Mouse (Mus musculus): ENCODE measurements at regions not wholly inside any gene's neighbourhood (a gene's known extent, or its start where the extent isn't known, plus 50 kb on each side); places are given as distances from the start of the nearest gene placed in this dataset.

DNA sequence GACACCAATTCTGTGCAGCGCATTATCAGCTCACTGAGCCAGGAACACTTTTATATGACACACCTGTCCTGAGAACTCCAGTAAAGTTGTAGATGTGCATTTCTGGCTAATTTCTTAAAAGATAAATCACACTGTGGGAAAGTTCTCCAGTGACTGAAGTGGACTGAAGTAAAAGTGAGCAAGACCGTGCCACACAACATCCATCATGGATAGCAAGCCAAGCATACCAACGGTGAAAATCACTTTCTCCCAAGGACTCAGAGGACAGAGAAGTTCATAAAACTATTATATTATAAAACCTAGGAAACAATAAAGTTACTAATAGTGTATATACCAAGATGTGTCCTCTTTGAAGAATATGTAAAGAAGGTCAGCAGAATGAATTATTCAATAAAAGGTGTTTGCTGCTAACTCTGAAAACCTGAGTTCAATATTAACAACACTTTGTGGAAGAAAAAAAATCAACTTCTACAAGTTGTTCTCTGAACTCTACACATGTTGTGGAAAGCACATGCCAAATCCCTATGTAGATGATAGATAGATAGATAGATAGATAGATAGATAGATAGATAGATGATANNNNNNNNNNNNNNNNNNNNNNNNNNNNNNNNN lies 298.2 kb upstream of the Igbp1b start:
- Histone ChIP-seq H3K4me2 (ENCODE audit: low read length) (no peak overlapping the region), H3K9me3 (replicated peaks; ENCODE audit: low read length) (no peaks in the 10 kb centered on the region), H3K4me1 (replicated peaks; ENCODE audit: insufficient read depth, low read length) (no peaks in the 10 kb centered on the region), H3K27ac (no peak overlapping the region), H3K27me3 (ENCODE audit: insufficient read depth, low read length) (no peaks in the 10 kb centered on the region), H3K36me3 (ENCODE audit: insufficient read depth, low read length) (no peaks in the 10 kb centered on the region), H3K4me3 (replicated peaks; ENCODE audit: low read depth, low read length) (no peak overlapping the region), H3K9ac (ENCODE audit: low read depth, low read length) (no peak overlapping the region)
- WGBS: 87% methylated on average over 3 of the region's 3 CpGs
- DNase-seq (ENCODE audit: low spot score) (no peak), ATAC-seq (replicated peaks; ENCODE audit: low FRiP score, low read depth) (no peak)
- no peak for TF ChIP-seq CTCF (IDR thresholded peaks at IDR 0.05; ENCODE audit: low read depth)

DNA sequence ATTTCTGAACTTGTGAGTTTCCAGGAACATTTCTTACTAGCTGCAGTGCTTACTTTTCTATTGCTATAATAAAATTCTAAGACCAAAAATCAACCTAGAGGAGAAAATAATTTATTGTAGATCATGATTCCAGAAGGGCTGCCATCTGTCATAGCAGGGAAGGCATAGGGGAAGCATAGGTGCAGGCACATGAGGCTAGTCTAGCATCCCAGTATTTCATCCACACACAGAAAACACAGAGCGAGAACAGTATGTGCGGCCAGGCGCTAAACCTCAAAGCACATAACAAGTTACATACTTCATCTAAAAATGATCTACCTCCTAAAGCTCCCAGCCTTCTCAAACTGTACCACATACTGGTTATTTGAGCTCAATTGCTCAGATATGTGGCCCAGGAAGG lies 292.5 kb upstream of the Igbp1b start:
- no peaks in the 10 kb centered on the region for H3K36me3 ChIP-seq (ENCODE audit: insufficient read depth, low read length)
- H3K9ac ChIP-seq (ENCODE audit: low read depth, low read length): no peak overlapping the region
- H3K9me3 ChIP-seq (replicated peaks; ENCODE audit: low read length): no peaks in the 10 kb centered on the region
- no peaks in the 10 kb centered on the region for H3K4me1 ChIP-seq (replicated peaks; ENCODE audit: insufficient read depth, low read length)
- no peak overlapping the region for H3K4me3 ChIP-seq (replicated peaks; ENCODE audit: low read depth, low read length)
- ATAC-seq (replicated peaks; ENCODE audit: low FRiP score, low read depth) (no peak), DNase-seq (ENCODE audit: low spot score) (no peak)
- H3K4me2 ChIP-seq (ENCODE audit: low read length): no peak overlapping the region
- H3K27ac ChIP-seq: no peak overlapping the region
- 97% methylated on average over 3 of the region's 3 CpGs for WGBS
- TF ChIP-seq CTCF (IDR thresholded peaks at IDR 0.05; ENCODE audit: low read depth): no peak
- no peaks in the 10 kb centered on the region for H3K27me3 ChIP-seq (ENCODE audit: insufficient read depth, low read length)

DNA sequence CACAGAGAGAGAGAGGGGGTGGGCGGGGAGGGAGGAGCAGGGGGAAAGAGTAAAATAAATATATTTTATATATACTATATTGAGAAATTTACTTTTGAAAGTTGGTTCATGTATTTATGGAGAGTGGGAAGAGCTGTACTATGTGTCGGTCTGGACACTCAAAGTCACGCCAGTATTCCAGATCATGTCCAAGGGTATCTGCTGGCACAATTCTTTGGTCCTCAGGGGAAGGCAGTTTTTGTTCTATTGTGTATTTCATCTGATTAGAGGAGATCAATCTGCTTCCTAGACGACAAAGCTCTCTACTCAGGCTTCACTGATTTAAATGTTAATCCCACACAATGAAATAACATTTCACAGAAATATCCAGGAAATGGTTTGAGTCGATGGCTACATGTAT lies 288.3 kb upstream of the Igbp1b start:
- Histone ChIP-seq H3K4me3 (replicated peaks; ENCODE audit: low read depth, low read length) (no peak overlapping the region), H3K4me2 (ENCODE audit: low read length) (no peak overlapping the region), H3K4me1 (replicated peaks; ENCODE audit: insufficient read depth, low read length) (no peaks in the 10 kb centered on the region), H3K27me3 (ENCODE audit: insufficient read depth, low read length) (no peaks in the 10 kb centered on the region), H3K36me3 (ENCODE audit: insufficient read depth, low read length) (no peaks in the 10 kb centered on the region), H3K9ac (ENCODE audit: low read depth, low read length) (no peak overlapping the region), H3K27ac (no peak overlapping the region), H3K9me3 (replicated peaks; ENCODE audit: low read length) (no peaks in the 10 kb centered on the region)
- DNase-seq (ENCODE audit: low spot score) (no peak), ATAC-seq (replicated peaks; ENCODE audit: low FRiP score, low read depth) (no peak)
- no peak for TF ChIP-seq CTCF (IDR thresholded peaks at IDR 0.05; ENCODE audit: low read depth)
- 78% methylated on average over 5 of the region's 5 CpGs for WGBS

DNA sequence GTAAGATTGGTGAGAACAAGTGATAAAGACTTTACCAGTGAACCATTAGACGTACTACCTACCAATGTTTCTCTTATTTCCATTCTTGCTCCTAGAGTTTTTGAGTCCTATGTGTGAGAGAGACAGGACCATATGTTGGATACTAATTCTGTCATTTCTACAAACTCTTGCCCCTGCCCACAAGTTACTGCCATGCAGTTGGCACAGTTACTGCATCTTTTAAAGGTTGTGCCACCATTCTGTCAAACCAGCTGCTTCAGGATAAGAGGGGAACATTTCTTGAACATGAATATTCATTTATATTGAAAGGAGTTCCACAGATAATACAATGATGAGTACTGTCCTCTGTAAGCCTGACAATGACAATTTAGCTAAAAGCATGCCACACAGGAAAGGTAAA lies 287.1 kb upstream of the Igbp1b start:
- Histone ChIP-seq H3K4me3 (replicated peaks; ENCODE audit: low read depth, low read length) (no peak overlapping the region), H3K9ac (ENCODE audit: low read depth, low read length) (no peak overlapping the region), H3K4me1 (replicated peaks; ENCODE audit: insufficient read depth, low read length) (no peaks in the 10 kb centered on the region), H3K27ac (no peak overlapping the region), H3K9me3 (replicated peaks; ENCODE audit: low read length) (no peaks in the 10 kb centered on the region), H3K27me3 (ENCODE audit: insufficient read depth, low read length) (no peaks in the 10 kb centered on the region), H3K4me2 (ENCODE audit: low read length) (no peak overlapping the region), H3K36me3 (ENCODE audit: insufficient read depth, low read length) (no peaks in the 10 kb centered on the region)
- WGBS: 71% methylated on average over 1 of the region's 1 CpGs
- DNase-seq (ENCODE audit: low spot score) (no peak), ATAC-seq (replicated peaks; ENCODE audit: low FRiP score, low read depth) (no peak)
- no peak for TF ChIP-seq CTCF (IDR thresholded peaks at IDR 0.05; ENCODE audit: low read depth)

DNA sequence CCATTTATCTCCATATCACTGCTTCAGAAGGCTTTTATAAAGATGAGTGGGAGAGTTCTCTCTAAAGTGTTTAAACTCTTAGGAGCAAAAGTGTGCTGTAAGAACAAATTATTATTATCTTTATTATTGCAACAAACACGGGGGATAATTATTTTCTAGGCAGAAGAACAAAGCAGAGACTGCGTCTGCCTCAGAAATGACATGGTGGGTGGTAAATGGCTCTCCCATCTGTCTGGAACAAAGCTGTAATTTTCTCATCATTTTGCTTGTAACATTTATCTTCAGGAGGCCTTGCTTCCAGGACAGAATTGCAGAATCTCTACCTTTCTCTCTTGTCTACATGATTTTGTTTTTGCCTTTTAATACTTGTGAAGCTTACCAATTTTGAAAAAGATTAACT lies 261.8 kb upstream of the Igbp1b start:
- Histone ChIP-seq H3K4me3 (replicated peaks; ENCODE audit: low read depth, low read length) (no peak overlapping the region), H3K36me3 (ENCODE audit: insufficient read depth, low read length) (no peaks in the 10 kb centered on the region), H3K27ac (no peak overlapping the region), H3K27me3 (ENCODE audit: insufficient read depth, low read length) (no peaks in the 10 kb centered on the region), H3K9ac (ENCODE audit: low read depth, low read length) (no peak overlapping the region), H3K4me1 (replicated peaks; ENCODE audit: insufficient read depth, low read length) (no peaks in the 10 kb centered on the region), H3K4me2 (ENCODE audit: low read length) (no peak overlapping the region), H3K9me3 (replicated peaks; ENCODE audit: low read length) (no peaks in the 10 kb centered on the region)
- no peak for TF ChIP-seq CTCF (IDR thresholded peaks at IDR 0.05; ENCODE audit: low read depth)
- ATAC-seq (replicated peaks; ENCODE audit: low FRiP score, low read depth): no peak
- no peak for DNase-seq (ENCODE audit: low spot score)
- WGBS: 67% methylated on average over 2 of the region's 2 CpGs

DNA sequence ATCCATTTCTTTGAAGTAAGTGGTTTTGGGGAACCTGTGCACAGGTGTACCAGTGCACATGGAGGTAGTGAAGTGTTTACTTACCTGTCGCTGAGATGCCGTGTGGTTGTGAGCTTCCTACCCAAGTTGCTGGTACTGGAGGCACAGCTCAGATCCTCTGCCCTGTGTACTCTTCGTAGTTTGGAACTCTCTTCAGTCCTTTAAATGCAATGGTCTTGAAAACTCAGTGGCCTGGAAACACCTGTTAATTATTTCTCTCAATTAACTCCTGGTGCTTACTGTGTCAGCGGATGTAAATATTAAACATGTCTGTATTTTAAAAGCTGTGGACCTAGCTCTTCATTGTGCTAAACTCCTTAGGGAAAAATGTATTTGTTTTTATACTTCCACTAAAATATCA lies 261.2 kb upstream of the Igbp1b start:
- no peak overlapping the region for H3K4me2 ChIP-seq (ENCODE audit: low read length)
- DNase-seq (ENCODE audit: low spot score) (no peak), ATAC-seq (replicated peaks; ENCODE audit: low FRiP score, low read depth) (no peak)
- H3K9me3 ChIP-seq (replicated peaks; ENCODE audit: low read length): no peaks in the 10 kb centered on the region
- no peak overlapping the region for H3K27ac ChIP-seq
- no peaks in the 10 kb centered on the region for H3K4me1 ChIP-seq (replicated peaks; ENCODE audit: insufficient read depth, low read length)
- TF ChIP-seq CTCF (IDR thresholded peaks at IDR 0.05; ENCODE audit: low read depth): no peak
- no peaks in the 10 kb centered on the region for H3K36me3 ChIP-seq (ENCODE audit: insufficient read depth, low read length)
- no peak overlapping the region for H3K9ac ChIP-seq (ENCODE audit: low read depth, low read length)
- WGBS: 68% methylated on average over 4 of the region's 4 CpGs
- H3K4me3 ChIP-seq (replicated peaks; ENCODE audit: low read depth, low read length): no peak overlapping the region
- H3K27me3 ChIP-seq (ENCODE audit: insufficient read depth, low read length): no peaks in the 10 kb centered on the region

DNA sequence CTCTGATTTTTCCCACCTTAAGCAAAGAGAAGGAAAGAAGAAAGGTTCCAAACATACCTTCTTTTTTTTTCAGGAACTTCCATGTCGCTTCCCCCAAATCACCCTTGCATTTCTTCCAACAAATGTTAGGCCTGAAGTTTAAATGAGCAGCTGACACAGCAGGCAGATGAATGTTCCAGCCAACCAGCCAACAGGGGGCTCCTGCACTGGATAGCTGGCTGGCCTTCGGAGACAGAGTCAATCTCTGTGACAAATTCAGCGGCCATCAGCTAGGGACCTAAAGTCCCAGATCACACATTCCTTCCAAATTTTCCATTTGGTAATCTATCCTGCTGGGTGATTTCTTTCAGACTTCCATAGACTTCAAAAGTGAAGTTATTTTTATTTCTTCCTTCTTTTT lies 256.6 kb upstream of the Igbp1b start:
- no peak for TF ChIP-seq CTCF (IDR thresholded peaks at IDR 0.05; ENCODE audit: low read depth)
- DNase-seq (ENCODE audit: low spot score) (no peak), ATAC-seq (replicated peaks; ENCODE audit: low FRiP score, low read depth) (no peak)
- no peak overlapping the region for H3K4me2 ChIP-seq (ENCODE audit: low read length)
- no peak overlapping the region for H3K27ac ChIP-seq
- H3K27me3 ChIP-seq (ENCODE audit: insufficient read depth, low read length): no peaks in the 10 kb centered on the region
- no peaks in the 10 kb centered on the region for H3K36me3 ChIP-seq (ENCODE audit: insufficient read depth, low read length)
- no peaks in the 10 kb centered on the region for H3K4me1 ChIP-seq (replicated peaks; ENCODE audit: insufficient read depth, low read length)
- H3K9ac ChIP-seq (ENCODE audit: low read depth, low read length): no peak overlapping the region
- H3K9me3 ChIP-seq (replicated peaks; ENCODE audit: low read length): no peaks in the 10 kb centered on the region
- no peak overlapping the region for H3K4me3 ChIP-seq (replicated peaks; ENCODE audit: low read depth, low read length)
- WGBS: 78% methylated on average over 3 of the region's 3 CpGs
